In the genomic region with DNA sequence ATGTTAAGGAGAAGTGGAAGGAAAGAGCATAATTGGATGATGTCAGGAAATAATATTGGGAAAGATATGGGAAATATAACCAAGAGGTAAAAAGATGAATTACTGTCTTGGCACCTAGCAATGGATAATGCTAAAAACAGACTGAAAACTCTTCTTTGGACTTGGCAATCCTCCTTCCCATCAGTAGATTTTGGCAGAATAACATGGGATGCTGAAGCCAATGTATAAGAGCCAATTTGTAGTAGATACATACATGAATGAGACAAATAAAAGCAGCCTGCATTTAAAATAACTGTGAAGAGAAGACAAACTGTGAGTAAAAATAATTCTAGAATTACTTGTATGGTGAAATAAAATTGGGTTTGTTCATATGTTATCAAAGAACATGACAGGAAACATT, we compare ENCODE assay signal across 31 mouse cellular contexts. TPM values are rescaled to one million over a fixed set of nuclear protein-coding genes. Genes with fewer than 3 reads are reported as not detected.
DNase-seq lines count a peak whose midpoint lies in the region; ATAC-seq and TF ChIP-seq lines count a peak whose summit lies in the region.
"Had no signal": no experiment of that assay in that cellular context is flagged by ENCODE, and none has a peak within 500 bp of the region (broad histone marks: within the 10 kb centered on the region; RNA-seq: fewer than 3 reads in every experiment).

No protein-coding gene starts in this region.

- H3K27ac ChIP-seq in forebrain, embryonic 14.5 days (ENCODE audit: low read depth, low read length): no peak overlapping the region
- H3K27ac ChIP-seq in forebrain, embryonic 15.5 days (replicated peaks): no peak overlapping the region
- no peak overlapping the region for H3K27ac ChIP-seq in forebrain, postnatal 0 days (ENCODE audit: low read depth, low read length)
- no peak overlapping the region for H3K27ac ChIP-seq in forebrain, embryonic 12.5 days
- no peak overlapping the region for H3K27ac ChIP-seq in layer of hippocampus, adult 2 months
- H3K27ac ChIP-seq: embryonic facial prominence, embryonic 13.5 days; embryonic facial prominence, embryonic 15.5 days; forebrain, embryonic 10.5 days had no signal

- no peaks in the 10 kb centered on the region for H3K36me3 ChIP-seq in forebrain, embryonic 14.5 days (ENCODE audit: control insufficient read depth, insufficient read depth, low read length)
- no peaks in the 10 kb centered on the region for H3K36me3 ChIP-seq in forebrain, embryonic 15.5 days
- no peaks in the 10 kb centered on the region for H3K36me3 ChIP-seq in forebrain, postnatal 0 days (ENCODE audit: insufficient read depth)
- H3K36me3 ChIP-seq in forebrain, embryonic 12.5 days (replicated peaks): no peaks in the 10 kb centered on the region
- H3K36me3 ChIP-seq: embryonic facial prominence, embryonic 13.5 days; embryonic facial prominence, embryonic 15.5 days; forebrain, embryonic 10.5 days; G1E had no signal

- peak; percentile 50 for DNase-seq in forebrain, embryonic 14.5 days (ENCODE audit: low spot score)
- DNase-seq in forebrain, postnatal 0 days: peak; percentile 52
- DNase-seq in brain, embryonic 18.5 days (ENCODE audit: low read depth, low spot score): peak; percentile 18
- DNase-seq in layer of hippocampus, adult 2 months (ENCODE audit: low spot score in 2 of 2): no peak
- no peak for DNase-seq in kidney, adult 11 months
- DNase-seq: adrenal gland, adult 8-10 months; adrenal gland, postnatal 14 days; adrenal gland, postnatal 36 days; B cell, adult 2 months; cerebellum, adult 11 months; cerebellum, adult 18-20 months; cerebellum, adult 8-10 months; cerebellum, adult 9-11 months; cerebellum, postnatal 14 days; cerebellum, postnatal 36 days; embryo, embryonic 11 days had no signal

- H3K9me3 ChIP-seq in forebrain, embryonic 14.5 days (replicated peaks; ENCODE audit: control insufficient read depth, low read length): no peaks in the 10 kb centered on the region
- no peaks in the 10 kb centered on the region for H3K9me3 ChIP-seq in forebrain, embryonic 15.5 days
- H3K9me3 ChIP-seq in forebrain, postnatal 0 days (ENCODE audit: low read length): no peaks in the 10 kb centered on the region
- H3K9me3 ChIP-seq in forebrain, embryonic 12.5 days: no peaks in the 10 kb centered on the region
- H3K9me3 ChIP-seq: embryonic facial prominence, embryonic 13.5 days; embryonic facial prominence, embryonic 15.5 days; forebrain, embryonic 10.5 days had no signal

- no peaks in the 10 kb centered on the region for H3K4me1 ChIP-seq in forebrain, embryonic 14.5 days (ENCODE audit: control insufficient read depth, insufficient read depth, low read length)
- H3K4me1 ChIP-seq in forebrain, embryonic 15.5 days: 0 out of 2 replicates have a peak, but pooled peaks cover 4% of the 10 kb centered on the region
- H3K4me1 ChIP-seq in forebrain, postnatal 0 days (ENCODE audit: insufficient read depth): no peaks in the 10 kb centered on the region
- H3K4me1 ChIP-seq in forebrain, embryonic 12.5 days: no peaks in the 10 kb centered on the region
- H3K4me1 ChIP-seq: embryonic facial prominence, embryonic 13.5 days; embryonic facial prominence, embryonic 15.5 days; forebrain, embryonic 10.5 days had no signal

- ATAC-seq in forebrain, embryonic 14.5 days: no peak; the same call in 1 of the 2 replicates
- ATAC-seq in forebrain, embryonic 15.5 days (replicated peaks): no peak
- no peak for ATAC-seq in forebrain, postnatal 0 days
- no peak for ATAC-seq in forebrain, embryonic 12.5 days (ENCODE audit: low FRiP score)
- ATAC-seq: activated CD4-positive, CD25-positive, alpha-beta regulatory T cell, adult 4 months; CD4-positive, CD25-positive, alpha-beta regulatory T cell, adult 4 months; Patski had no signal

- TF ChIP-seq CTCF in forebrain, postnatal 0 days (IDR thresholded peaks at IDR 0.05; ENCODE audit: low read depth): no peak
- no peak for TF ChIP-seq CTCF in layer of hippocampus, adult 2 months (conservative IDR thresholded peaks at IDR 0.05)

- no peak overlapping the region for H3K4me3 ChIP-seq in forebrain, embryonic 14.5 days (ENCODE audit: low read depth, low read length)
- no peak overlapping the region for H3K4me3 ChIP-seq in forebrain, embryonic 15.5 days
- H3K4me3 ChIP-seq in forebrain, postnatal 0 days (ENCODE audit: low read depth, low read length): no peak overlapping the region
- no peak overlapping the region for H3K4me3 ChIP-seq in forebrain, embryonic 12.5 days (replicated peaks)
- no peak overlapping the region for H3K4me3 ChIP-seq in layer of hippocampus, adult 2 months
- H3K4me3 ChIP-seq: embryonic facial prominence, embryonic 13.5 days; embryonic facial prominence, embryonic 15.5 days; erythroblast, embryonic 14.5 days; forebrain, embryonic 10.5 days had no signal

- H3K9ac ChIP-seq in forebrain, embryonic 14.5 days (ENCODE audit: low read length): no peak overlapping the region
- no peak overlapping the region for H3K9ac ChIP-seq in forebrain, embryonic 15.5 days (replicated peaks)
- H3K9ac ChIP-seq in forebrain, postnatal 0 days: no peak overlapping the region
- no peak overlapping the region for H3K9ac ChIP-seq in forebrain, embryonic 12.5 days
- H3K9ac ChIP-seq: embryonic facial prominence, embryonic 13.5 days; embryonic facial prominence, embryonic 15.5 days had no signal

- H3K27me3 ChIP-seq in forebrain, embryonic 14.5 days (replicated peaks; ENCODE audit: control insufficient read depth, insufficient read depth, low read length): no peaks in the 10 kb centered on the region
- H3K27me3 ChIP-seq in forebrain, embryonic 15.5 days: no peaks in the 10 kb centered on the region
- H3K27me3 ChIP-seq in forebrain, postnatal 0 days (ENCODE audit: insufficient read depth, low read length): no peaks in the 10 kb centered on the region
- no peaks in the 10 kb centered on the region for H3K27me3 ChIP-seq in forebrain, embryonic 12.5 days
- H3K27me3 ChIP-seq: CH12.LX; embryonic facial prominence, embryonic 13.5 days; embryonic facial prominence, embryonic 15.5 days; Patski had no signal

- no peak overlapping the region for H3K4me2 ChIP-seq in forebrain, embryonic 14.5 days (ENCODE audit: low read length)
- H3K4me2 ChIP-seq in forebrain, embryonic 15.5 days (replicated peaks): no peak overlapping the region
- H3K4me2 ChIP-seq in forebrain, postnatal 0 days (ENCODE audit: low read depth): no peak overlapping the region
- H3K4me2 ChIP-seq in forebrain, embryonic 12.5 days: no peak overlapping the region
- H3K4me2 ChIP-seq: embryonic facial prominence, embryonic 13.5 days; embryonic facial prominence, embryonic 15.5 days had no signal

RNA-seq across cellular contexts. Expression of a gene that starts 18.7 kb away (rescaled TPM):
- polyA plus RNA-seq in forebrain, embryonic 14.5 days (2014; fragmentation: Nextera tagmentation; extraction: Ambion mirVana): not detected in 2 replicates
- polyA plus RNA-seq in forebrain, embryonic 15.5 days (2015; fragmentation: Nextera tagmentation; extraction: Ambion mirVana): not detected in 2 replicates
- total RNA-seq in forebrain, postnatal 0 days (2014; rRNA removed): not detected in 2 replicates
- polyA plus RNA-seq in forebrain, postnatal 0 days (2015; fragmentation: Nextera tagmentation; extraction: Ambion mirVana): not detected in 2 replicates
- not detected in 2 replicates for polyA plus RNA-seq in forebrain, embryonic 12.5 days (2016; fragmentation: Nextera tagmentation; extraction: Ambion mirVana)
- total RNA-seq in layer of hippocampus, adult 2 months (2021): not detected
- total RNA-seq: adrenal gland, adult 18-20 months; adrenal gland, adult 8-10 months; adrenal gland, postnatal 14 days; adrenal gland, postnatal 36 days; CH12.LX; common myeloid progenitor, adult 5-6 weeks had no signal
- polyA plus RNA-seq: activated CD4-positive, CD25-positive, alpha-beta regulatory T cell, adult 4 months; CD4-positive, CD25-positive, alpha-beta regulatory T cell, adult 4 months; embryonic facial prominence, embryonic 11.5 days; embryonic facial prominence, embryonic 13.5 days; erythroblast, embryonic 14.5 days; forebrain, embryonic 10.5 days; frontal cortex, adult 2 months; G1E; Patski had no signal

Comparison
In these comparisons a context has a peak if more than half of its experiments do, and no peak if none do; other contexts are left out.
1. DNase-seq: peak in forebrain, embryonic 14.5 days (single experiment), forebrain, postnatal 0 days (single experiment) and brain, embryonic 18.5 days (single experiment); none in layer of hippocampus, adult 2 months (0 of 2) and kidney, adult 11 months (single experiment).